Mouse (Mus musculus) kidney, adult 2 months (tissue): Measurements from ENCODE around the gene Cela1. TPM values are rescaled to one million over a fixed set of nuclear protein-coding genes. Genes with fewer than 3 reads are reported as not detected.

ENCODE experiments used
- DNase-seq: peaks from one replicate; pipeline ENCODE4 v3.0.0; 2021
- H3K27ac ChIP-seq: fragments of 200-500 bp; 2 replicates; pipeline ENCODE4 v1.5.1; 2012; ENCODE audit warnings: low read depth, low read length, control low read depth, inconsistent platforms; ENCODE audit not compliant: insufficient read depth
- H3K27me3 ChIP-seq: fragments of 200-500 bp; replicated peaks from 2 replicates; pipeline ENCODE4 v1.6.1; 2012; ENCODE audit warnings: mild to moderate bottlenecking, moderate library complexity, low read length, inconsistent platforms; ENCODE audit not compliant: control insufficient read depth, insufficient read depth
- H3K36me3 ChIP-seq: fragments of 200-500 bp; 2 replicates; pipeline ENCODE4 v1.6.1; 2012; ENCODE audit warnings: mild to moderate bottlenecking, moderate library complexity, low read length, inconsistent platforms; ENCODE audit not compliant: control insufficient read depth, insufficient read depth
- H3K4me1 ChIP-seq: fragments of 200-500 bp; 2 replicates; pipeline ENCODE4 v1.6.1; 2011; ENCODE audit warnings: low read length; ENCODE audit not compliant: control insufficient read depth, insufficient read depth
- H3K4me3 ChIP-seq: fragments of 200-500 bp; 2 replicates; pipeline ENCODE4 v1.5.1; 2011; ENCODE audit warnings: mild to moderate bottlenecking, low read depth, low read length, control low read depth; ENCODE audit not compliant: insufficient read depth
- CTCF ChIP-seq: fragments of 200-500 bp; conservative IDR thresholded peaks from 2 replicates; pipeline ENCODE4 v1.5.1; 2011; ENCODE audit warnings: low read depth, mild to moderate bottlenecking, control low read depth, low read length, moderate library complexity, mixed read lengths; ENCODE audit not compliant: insufficient read depth, insufficient read length
- POLR2A ChIP-seq: fragments of 200-500 bp; IDR thresholded peaks from one replicate; pipeline ENCODE4 v1.6.1; 2011; ENCODE audit warnings: low read depth, low read length, control low read depth
- WGBS: fragments of 180-500 bp; shearing (Covaris S2); methylation state at CpG from one replicate; pipeline ENCODE4 v1.1.7; 2018; 5-methylcytosine and 5-hydroxymethylcytosine counted together
- polyA plus RNA-seq: library from polyadenylated mRNA; depleted of rRNA; stranded (reverse); fragments of >200 nt; gene quantifications from 2 replicates; pipeline ENCODE4 v1.2.3, GENCODE M21; 2012

Gene Cela1
- polyA plus RNA-seq, 1 experiment = 456 TPM

GRCm38 (mm10) chr15:100728586-100728985 is 40.9 kb upstream of the Cela1 start:
- TF ChIP-seq CTCF = no peak
- TF ChIP-seq POLR2A = no peak
- no peaks in the 10 kb centered on the region for H3K4me1 ChIP-seq
- no peak overlapping the region for H3K4me3 ChIP-seq
- 48% methylated on average over 9 of the region's 9 CpGs for WGBS
- no peaks in the 10 kb centered on the region for H3K36me3 ChIP-seq
- H3K27me3 ChIP-seq = 0 out of 2 replicates have a peak, but pooled peaks cover 2% of the 10 kb centered on the region
- no peak for DNase-seq
- no peak overlapping the region for H3K27ac ChIP-seq

- Histone ChIP-seq H3K4me3 (no peak overlapping the region), H3K27ac (no peak overlapping the region), H3K36me3 (no peaks in the 10 kb centered on the region), H3K27me3 (0 out of 2 replicates have a peak, but pooled peaks cover 2% of the 10 kb centered on the region), H3K4me1 (no peaks in the 10 kb centered on the region)
- no peak for DNase-seq
- TF ChIP-seq POLR2A = no peak
- WGBS = 89% methylated on average over 11 of the region's 11 CpGs
Observed at GRCm38 (mm10) chr15:100727834-100728233, 40.1 kb upstream of the Cela1 start.

GRCm38 (mm10) chr15:100726721-100727120 is 39.0 kb upstream of the Cela1 start:
- TF ChIP-seq CTCF (no peak), POLR2A (no peak)
- H3K4me1 ChIP-seq = no peaks in the 10 kb centered on the region
- H3K27me3 ChIP-seq = 0 out of 2 replicates have a peak, but pooled peaks cover 2% of the 10 kb centered on the region
- no peak overlapping the region for H3K4me3 ChIP-seq
- 85% methylated on average over 11 of the region's 11 CpGs for WGBS
- no peaks in the 10 kb centered on the region for H3K36me3 ChIP-seq
- DNase-seq = no peak
- no peak overlapping the region for H3K27ac ChIP-seq

- DNase-seq = no peak
- no peak overlapping the region for H3K27ac ChIP-seq
- 23% methylated on average over 14 of the region's 14 CpGs for WGBS
Observed at GRCm38 (mm10) chr15:100723505-100723904, 35.8 kb upstream of the Cela1 start.

GRCm38 (mm10) chr15:100722564-100722963 is 34.8 kb upstream of the Cela1 start:
- Histone ChIP-seq H3K36me3 (no peaks in the 10 kb centered on the region), H3K4me3 (no peak overlapping the region), H3K27me3 (no peaks in the 10 kb centered on the region), H3K4me1 (no peaks in the 10 kb centered on the region), H3K27ac (no peak overlapping the region)
- TF ChIP-seq POLR2A (no peak), CTCF (no peak)
- no peak for DNase-seq
- WGBS = 84% methylated on average over 6 of the region's 6 CpGs

More at GRCm38 (mm10) chr15:100723505-100723904, 35.8 kb upstream of the Cela1 start:
- Histone ChIP-seq H3K36me3 (no peaks in the 10 kb centered on the region), H3K27me3 (no peaks in the 10 kb centered on the region), H3K4me3 (no peak overlapping the region), H3K4me1 (no peaks in the 10 kb centered on the region)
- no peak for TF ChIP-seq CTCF

GRCm38 (mm10) chr15:100722026-100722425 is 34.3 kb upstream of the Cela1 start:
- no peaks in the 10 kb centered on the region for H3K4me1 ChIP-seq
- no peak for TF ChIP-seq CTCF
- TF ChIP-seq POLR2A = no peak
- no peak for DNase-seq
- no peak overlapping the region for H3K27ac ChIP-seq
- H3K4me3 ChIP-seq = no peak overlapping the region
- no peaks in the 10 kb centered on the region for H3K36me3 ChIP-seq
- 52% methylated on average over 4 of the region's 4 CpGs for WGBS
- no peaks in the 10 kb centered on the region for H3K27me3 ChIP-seq

GRCm38 (mm10) chr15:100721445-100721844 is 33.7 kb upstream of the Cela1 start:
- 91% methylated on average over 5 of the region's 5 CpGs for WGBS
- no peak for TF ChIP-seq CTCF
- no peak for TF ChIP-seq POLR2A
- no peaks in the 10 kb centered on the region for H3K36me3 ChIP-seq
- H3K27ac ChIP-seq = no peak overlapping the region
- no peaks in the 10 kb centered on the region for H3K4me1 ChIP-seq
- H3K4me3 ChIP-seq = no peak overlapping the region
- DNase-seq = no peak
- H3K27me3 ChIP-seq = no peaks in the 10 kb centered on the region

GRCm38 (mm10) chr15:100720066-100720465 is 32.3 kb upstream of the Cela1 start:
- WGBS = 74% methylated on average over 10 of the region's 10 CpGs
- Histone ChIP-seq H3K4me1 (no peaks in the 10 kb centered on the region), H3K27ac (no peak overlapping the region), H3K27me3 (no peaks in the 10 kb centered on the region), H3K36me3 (no peaks in the 10 kb centered on the region), H3K4me3 (no peak overlapping the region)
- no peak for TF ChIP-seq POLR2A
- TF ChIP-seq CTCF = no peak
- DNase-seq = no peak
